Mouse (Mus musculus) mouse embryonic stem cell (cell line): Measurements from ENCODE around the gene Prr36.

Experiments
- in situ Hi-C, 2 experiments: fragments of 300-500 bp; cut with MboI; formaldehyde crosslinking; loops; 1 replicate in 1 of 2; 3 replicates in 1 of 2; pipeline ENCODE4 v1.14.3; 2019 to 2020; ENCODE audit warnings: low sequenced_read_pairs in 2 of 2, low pct_unique_long_range_greater_than_20kb in 1 of 2, mixed read lengths in 1 of 2; ENCODE audit not compliant: unreplicated experiment in 1 of 2

Prr36 gene

GRCm38 (mm10) chr8:4247241-4247640 is 30.0 kb upstream of the Prr36 start:
- in situ Hi-C loops = no loop called here

GRCm38 (mm10) chr8:4245737-4246136 is 28.5 kb upstream of the Prr36 start:
- in situ Hi-C loops = no loop called here

- in situ Hi-C loops = no loop called here
These were observed 27.8 kb upstream of the Prr36 start for GRCm38 (mm10) chr8:4245061-4245460.

- in situ Hi-C loops = no loop called here
These were observed 22.1 kb upstream of the Prr36 start for GRCm38 (mm10) chr8:4239193-4239890.

- in situ Hi-C loops = no loop called here
These were observed 21.4 kb upstream of the Prr36 start, which contains the start of the genes Map2k7 and Gm49320 for GRCm38 (mm10) chr8:4238434-4239192. Map2k7 (plus strand) TSS chr8:4238740. Gm49320 (plus strand) TSS chr8:4238865.

- in situ Hi-C loops = no loop called here
These were observed 20.7 kb upstream of the Prr36 start for GRCm38 (mm10) chr8:4237814-4238433.

GRCm38 (mm10) chr8:4230612-4231351 is 13.5 kb upstream of the Prr36 start:
- in situ Hi-C loops = no loop called here

GRCm38 (mm10) chr8:4229784-4230183 is 12.5 kb upstream of the Prr36 start:
- in situ Hi-C loops = no loop called here

- in situ Hi-C loops = no loop called here
These were observed 10.7 kb upstream of the Prr36 start for GRCm38 (mm10) chr8:4227919-4228318.

GRCm38 (mm10) chr8:4226739-4227347 is 9.6 kb upstream of the Prr36 start, which contains the start of gene Lrrc8e:
Lrrc8e (plus strand) TSS chr8:4226827.
- in situ Hi-C loops = no loop called here

GRCm38 (mm10) chr8:4226323-4226722 is 9.1 kb upstream of the Prr36 start:
- in situ Hi-C loops = no loop called here

GRCm38 (mm10) chr8:4222059-4222458 is 4.8 kb upstream of the Prr36 start:
- in situ Hi-C loops = no loop called here

GRCm38 (mm10) chr8:4219617-4220016 is 2.4 kb upstream of the Prr36 start:
- in situ Hi-C loops = no loop called here

- in situ Hi-C loops = no loop called here
These were observed 963 bp downstream of the Prr36 start for GRCm38 (mm10) chr8:4216296-4216695.

- in situ Hi-C loops = no loop called here
These were observed 3.0 kb downstream of the Prr36 start for GRCm38 (mm10) chr8:4214006-4214980.

- in situ Hi-C loops = no loop called here
These were observed 3.9 kb downstream of the Prr36 start for GRCm38 (mm10) chr8:4213210-4214005.

- in situ Hi-C loops = no loop called here
These were observed 4.5 kb downstream of the Prr36 start for GRCm38 (mm10) chr8:4212809-4213209.
